16 mouse cellular contexts compared by ENCODE assay signal in genomic region chr8:127318377-127319159, GRCm38 (mm10).
A peak's percentile ranks its signal among the peaks of the same experiment; 100 is the strongest.
DNase-seq lines count a peak whose midpoint lies in the region.
"Had no signal": no experiment of that assay in that cellular context is flagged by ENCODE, and none has a peak within 500 bp of the region (broad histone marks: within the 10 kb centered on the region; RNA-seq: fewer than 3 reads in every experiment).

No protein-coding gene starts in this region.

- DNase-seq in gastrocnemius, adult 18-20 months (ENCODE audit: low spot score) = peak; percentile 70
- no peak for DNase-seq in gastrocnemius, postnatal 10 days
- peak; percentile 4 for DNase-seq in thymus, postnatal 25 days
- DNase-seq in thymus, postnatal 14 days = no peak
- DNase-seq in gastrocnemius, postnatal 25 days = peak; percentile 20
- DNase-seq in skeletal muscle tissue, adult 2 months (ENCODE audit: low read depth, low spot score) = peak; percentile 71
- no peak for DNase-seq in urinary bladder, adult 18-20 months (ENCODE audit: low spot score in 2 of 2)
- no peak for DNase-seq in left cerebral cortex, adult 9 months (ENCODE audit: low spot score in 2 of 2)
- DNase-seq: adrenal gland, postnatal 14 days; cerebellum, adult 9-10 months; kidney, adult 8-10 months; kidney, postnatal 14 days; layer of hippocampus, postnatal 36 days; lung, adult 18-20 months; lung, postnatal 10 days; retina, postnatal 1 day had no signal

Comparison
In these comparisons a context has a peak if more than half of its experiments do, and no peak if none do; other contexts are left out.
1. DNase-seq: peak in gastrocnemius, adult 18-20 months (single experiment), thymus, postnatal 25 days (single experiment), gastrocnemius, postnatal 25 days (single experiment) and skeletal muscle tissue, adult 2 months (single experiment); none in gastrocnemius, postnatal 10 days (single experiment), thymus, postnatal 14 days (single experiment), urinary bladder, adult 18-20 months (0 of 2) and left cerebral cortex, adult 9 months (0 of 2).